Mouse (Mus musculus) spleen, adult 12 weeks (tissue): ENCODE measurements around the gene Ncor2.

ENCODE experiments used
- DNase-seq: peaks from one replicate; pipeline ENCODE4 v3.0.0; 2022; ENCODE audit warnings: low spot score

Gene Ncor2

GRCm38 (mm10) chr5:125191608-125192007 is 12.6 kb upstream of the Ncor2 start:
- DNase-seq, result no peak

GRCm38 (mm10) chr5:125190105-125190813 is 11.2 kb upstream of the Ncor2 start:
- no peak for DNase-seq

DNA sequence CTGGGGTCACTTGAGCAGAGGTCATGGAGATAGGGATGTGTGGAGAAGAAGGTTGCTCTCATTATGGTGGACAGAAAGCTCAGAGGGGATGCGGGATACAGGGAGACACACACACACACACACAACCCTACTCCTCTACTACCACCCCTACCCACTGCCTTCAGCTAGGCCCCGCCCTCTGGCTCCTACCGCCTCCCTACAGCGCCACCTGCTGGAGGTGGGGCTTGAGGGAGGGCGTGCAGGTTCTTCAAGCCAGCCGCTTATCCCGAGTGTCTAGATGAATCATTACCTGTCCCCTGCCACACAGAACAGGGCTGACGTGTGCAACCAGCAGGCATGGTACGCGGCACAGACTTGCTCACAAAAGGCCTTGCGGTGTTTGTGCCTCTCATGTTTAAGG is 10.6 kb upstream of the Ncor2 start:
- DNase-seq, result peak; percentile 70

- DNase-seq, result no peak
Measured at GRCm38 (mm10) chr5:125188812-125189598, 10.0 kb upstream of the Ncor2 start.

DNA sequence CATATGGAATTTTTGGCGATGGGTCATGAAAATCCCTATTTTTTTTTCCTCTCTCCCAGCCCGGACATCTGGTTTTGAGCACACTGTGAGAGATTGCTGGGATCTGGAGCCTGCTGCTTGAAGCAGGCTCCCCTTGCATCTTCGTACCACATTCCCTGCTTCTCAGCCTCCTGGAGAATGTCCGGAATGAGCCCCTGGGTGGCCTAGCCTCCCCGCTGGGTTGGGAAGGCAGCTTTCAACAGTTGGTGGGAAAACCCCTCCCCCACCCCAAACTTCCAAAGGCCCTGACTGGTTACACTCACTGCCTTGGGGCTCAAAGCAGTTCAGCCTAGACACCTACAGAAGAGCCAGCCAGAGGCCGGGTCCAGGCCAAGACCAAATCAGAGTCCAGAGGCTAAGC is 5.8 kb upstream of the Ncor2 start:
- DNase-seq, result no peak

DNA sequence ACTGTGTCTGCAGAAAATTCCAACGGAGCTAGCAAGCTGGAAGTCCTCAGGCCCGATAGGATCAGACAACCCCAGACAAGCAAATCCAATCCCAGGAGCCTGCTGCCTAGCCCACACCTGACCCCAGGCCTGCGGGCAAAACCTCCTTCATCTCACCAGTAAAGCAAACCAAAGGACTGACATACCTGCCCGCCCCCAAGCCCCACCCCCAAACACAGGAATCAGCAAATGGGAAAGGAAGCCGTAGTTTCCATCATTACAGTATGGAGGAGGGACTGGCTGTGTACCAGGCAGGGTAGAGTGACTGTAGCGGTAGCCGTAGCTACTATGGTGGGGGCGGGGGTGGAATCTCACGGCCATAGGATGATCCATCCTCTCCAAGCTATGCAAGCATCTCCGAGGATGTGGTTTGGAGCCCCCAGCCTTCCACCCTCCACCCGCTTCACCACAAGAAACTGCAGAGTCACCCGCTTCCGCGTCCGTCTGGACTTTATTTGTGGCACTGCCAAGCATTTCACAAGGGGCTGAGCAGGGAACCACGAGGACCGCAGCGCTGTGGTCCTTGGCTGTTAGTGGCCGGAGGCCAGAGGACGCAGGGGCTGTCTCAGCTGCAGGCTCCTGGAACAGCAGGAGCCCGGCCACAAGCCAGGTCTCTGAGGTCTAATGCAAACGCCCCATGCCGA is 4.4 kb upstream of the Ncor2 start:
- no peak for DNase-seq

DNA sequence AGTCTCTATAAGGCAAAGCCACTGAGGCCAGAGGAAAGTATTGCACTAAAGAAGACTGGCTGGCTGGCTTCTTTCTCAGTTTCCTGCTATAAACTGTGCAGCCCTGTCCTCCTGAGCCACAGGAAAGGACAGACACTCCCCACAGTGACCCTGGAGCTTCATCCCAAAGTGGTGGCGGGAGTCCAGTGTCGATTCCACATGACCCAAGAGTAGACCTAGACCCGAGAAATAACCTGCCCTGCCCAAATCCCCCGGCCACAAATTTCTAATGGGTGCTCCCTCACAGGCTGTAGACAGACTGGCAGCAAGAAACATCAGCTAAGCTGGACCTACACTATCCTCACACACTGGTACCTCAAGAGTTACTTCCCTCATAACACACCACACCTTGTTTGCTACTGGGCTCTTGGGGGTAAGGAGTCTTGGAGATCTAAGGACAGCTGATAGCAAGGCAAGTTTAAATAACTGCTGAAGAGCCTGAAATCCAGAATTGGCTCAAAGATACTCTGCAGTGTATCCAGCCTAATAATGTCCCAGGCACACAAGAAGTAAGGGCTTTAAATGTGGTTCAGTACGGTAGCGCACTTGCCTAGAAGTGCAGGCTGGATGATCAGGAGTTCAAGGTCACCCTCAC is 1.7 kb upstream of the Ncor2 start:
- DNase-seq, result no peak

DNA sequence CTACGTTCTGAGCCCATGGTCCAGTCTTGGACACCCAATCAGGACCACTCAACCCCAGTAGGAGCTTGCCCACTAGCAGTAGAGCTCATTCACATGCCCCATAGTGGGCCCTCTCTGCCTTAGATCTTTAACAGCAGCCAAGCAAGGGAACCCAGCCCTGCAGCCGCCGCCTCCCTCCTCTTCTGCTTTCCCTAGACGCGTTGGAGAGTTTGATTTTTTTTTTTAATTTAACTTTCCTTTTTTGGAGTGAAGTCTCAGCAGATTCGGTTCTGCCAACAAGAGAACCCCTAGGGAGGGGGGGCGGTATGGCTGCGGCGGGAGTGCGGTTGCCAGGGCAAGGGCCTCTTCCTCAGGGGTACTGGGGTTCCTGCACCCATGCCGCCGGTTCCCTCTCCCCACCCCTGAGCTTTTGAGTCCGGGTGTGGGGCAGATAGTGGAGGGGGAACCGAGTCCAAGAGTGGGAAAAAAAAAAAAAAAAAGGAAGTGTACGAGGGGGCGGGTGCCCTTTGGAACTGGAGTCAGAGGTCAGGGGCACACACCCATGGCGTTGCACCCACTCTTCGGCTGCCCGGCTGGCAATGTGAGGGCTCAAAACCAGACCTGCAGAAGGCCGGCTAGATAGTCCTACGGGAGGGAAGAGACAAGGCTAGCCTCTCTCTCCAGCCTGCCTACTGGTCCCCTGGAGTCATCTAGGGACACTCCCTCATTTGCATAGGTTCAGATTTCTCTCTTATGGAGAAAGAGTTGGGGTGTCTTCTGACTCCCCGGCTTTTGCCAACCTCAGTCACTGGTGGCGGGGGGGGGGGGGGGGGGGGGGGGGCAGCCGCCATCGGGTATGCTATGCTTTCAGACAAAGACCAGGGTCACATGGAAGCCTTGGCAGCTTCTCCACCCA is 963 bp upstream of the Ncor2 start:
- peak; percentile 23 for DNase-seq

- peak; percentile 52 for DNase-seq
Measured at GRCm38 (mm10) chr5:125178171-125179006, 630 bp downstream of the Ncor2 start.

DNA sequence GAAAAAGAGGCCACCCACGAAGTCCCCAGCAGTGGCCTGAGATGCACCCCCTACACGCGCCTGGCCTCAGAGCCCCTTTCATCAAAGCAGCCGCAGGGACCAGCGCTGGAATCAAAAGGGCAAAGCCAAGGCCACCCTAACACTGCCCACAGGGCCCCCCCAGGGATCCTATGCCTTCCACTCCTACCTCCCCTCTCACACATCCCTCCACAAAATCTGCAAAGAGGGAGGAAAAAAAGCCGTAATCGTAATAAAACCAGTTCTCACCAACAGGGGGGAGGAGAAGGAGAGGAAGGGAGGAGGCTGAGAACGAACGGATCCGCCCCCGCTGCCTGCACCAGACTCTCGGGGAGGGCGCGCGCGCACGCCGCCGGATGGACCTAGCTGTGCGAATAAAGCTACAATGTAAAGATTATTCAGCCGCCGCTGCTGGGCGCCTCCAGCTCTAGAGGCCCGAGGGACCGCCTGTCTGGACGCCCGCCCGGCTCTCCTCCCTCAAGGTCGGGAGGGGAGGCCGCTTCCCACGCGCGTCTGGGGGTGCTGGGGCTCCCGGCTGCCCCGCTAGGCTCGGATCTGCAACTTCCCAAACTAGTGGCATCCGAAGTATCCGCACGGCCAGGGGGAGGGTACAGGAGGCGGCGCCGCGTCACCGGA is 1.4 kb downstream of the Ncor2 start:
- peak; percentile 65 for DNase-seq

DNA sequence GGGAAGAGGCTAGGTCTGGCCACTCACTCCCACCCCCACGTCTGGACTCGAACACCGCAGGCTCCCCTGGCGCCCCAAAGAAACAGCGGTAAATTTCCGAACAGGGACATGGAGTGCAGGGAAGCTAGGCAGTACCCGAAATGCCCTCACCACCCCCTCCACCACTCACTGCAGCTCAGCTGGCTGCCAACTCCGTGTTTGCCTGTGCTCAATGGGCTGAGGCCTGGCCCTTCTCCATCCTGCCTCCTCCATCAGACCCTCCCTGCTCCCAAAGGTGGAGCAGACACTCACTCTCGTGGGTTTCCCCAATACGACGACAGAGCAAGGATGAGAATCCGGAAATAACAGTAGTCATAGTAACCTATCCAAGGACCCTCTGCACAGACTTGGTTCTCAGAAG is 2.2 kb downstream of the Ncor2 start:
- DNase-seq, result no peak

DNA sequence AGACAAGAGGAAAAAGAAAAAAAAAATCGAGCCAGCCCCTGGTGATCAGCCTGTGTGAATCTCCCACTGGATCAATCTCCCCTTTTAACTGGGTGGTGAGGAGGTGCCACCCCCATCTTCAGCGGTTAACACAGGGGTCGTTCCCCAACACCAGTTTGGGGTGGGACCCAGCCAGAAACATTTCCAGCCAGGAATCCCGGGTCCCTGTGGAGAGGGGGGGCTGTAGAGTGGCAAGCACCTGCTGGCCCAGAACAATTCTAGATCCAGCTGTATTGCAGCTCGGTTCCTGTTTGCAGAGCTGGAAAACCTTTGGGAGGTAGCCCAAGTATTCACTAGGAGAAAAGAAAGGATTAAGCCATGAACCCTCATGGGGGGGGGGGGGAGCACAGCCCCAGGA is 2.7 kb downstream of the Ncor2 start:
- no peak for DNase-seq

- no peak for DNase-seq
Measured at GRCm38 (mm10) chr5:125175673-125176369, 3.2 kb downstream of the Ncor2 start.

DNA sequence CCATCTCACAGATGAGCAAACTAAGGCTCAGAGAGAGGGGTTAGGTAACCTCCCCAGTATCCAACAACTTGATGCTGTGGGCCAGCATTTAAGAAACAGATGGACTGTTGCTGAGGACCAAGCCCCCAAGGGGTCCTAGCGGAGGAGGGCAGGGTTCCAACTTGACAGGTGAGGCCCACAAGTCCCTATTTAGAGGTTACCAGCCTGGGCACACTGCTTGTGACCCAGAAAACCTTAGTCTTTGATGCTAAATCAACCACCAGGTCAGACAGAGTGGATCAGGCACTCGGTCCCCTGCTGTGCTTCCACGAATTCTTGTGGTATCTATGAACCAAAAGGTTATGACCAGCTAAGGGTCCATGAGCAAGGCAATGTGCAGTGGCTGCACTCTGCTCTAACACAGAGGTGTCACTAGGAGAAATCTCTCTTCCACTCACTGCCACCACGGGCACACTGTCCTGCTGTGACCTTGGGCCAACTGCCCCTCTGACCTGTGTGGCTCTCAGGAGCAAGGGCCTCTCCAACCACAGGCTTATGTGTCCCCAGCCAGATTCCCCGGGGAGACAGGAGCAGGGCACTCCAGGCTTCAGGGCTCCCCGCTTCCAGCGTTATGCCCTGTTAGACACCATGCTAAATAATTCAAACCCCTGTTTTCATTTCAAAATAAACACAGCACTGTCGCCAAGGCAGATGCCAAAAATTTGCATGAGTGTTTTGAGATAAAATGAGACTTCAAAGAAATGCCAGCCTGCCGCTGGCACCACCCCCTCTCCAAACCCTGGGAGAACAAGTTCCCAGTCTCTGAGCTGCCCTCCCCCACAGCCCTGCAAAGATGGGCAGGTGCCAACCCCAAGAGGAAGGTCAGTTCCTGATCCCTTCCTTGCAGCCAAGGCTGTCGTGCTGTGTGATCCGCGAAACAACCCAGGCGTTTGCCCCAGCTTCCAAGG is 4.0 kb downstream of the Ncor2 start:
- no peak for DNase-seq

DNA sequence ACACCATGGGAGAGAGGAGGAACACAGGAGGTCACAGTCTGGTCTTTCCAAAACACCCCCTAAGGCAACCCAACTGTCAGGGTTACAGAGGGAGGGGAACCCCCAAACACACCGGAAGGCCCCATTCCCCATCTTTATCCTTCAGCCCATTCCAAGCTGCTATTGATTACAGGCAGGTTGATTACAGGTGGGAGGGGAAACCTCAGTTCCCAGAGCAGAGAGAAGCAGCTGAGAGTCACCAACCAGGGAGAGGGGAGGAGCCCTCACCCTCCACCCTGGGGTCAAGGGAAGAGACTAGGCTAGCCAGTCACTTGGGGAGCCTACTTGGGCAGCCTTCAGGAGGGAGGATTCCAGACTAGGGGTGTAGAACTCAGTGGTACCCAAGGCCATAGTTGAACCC is 5.2 kb downstream of the Ncor2 start:
- DNase-seq, result no peak

GRCm38 (mm10) chr5:125172831-125173615 is 6.0 kb downstream of the Ncor2 start:
- no peak for DNase-seq

DNA sequence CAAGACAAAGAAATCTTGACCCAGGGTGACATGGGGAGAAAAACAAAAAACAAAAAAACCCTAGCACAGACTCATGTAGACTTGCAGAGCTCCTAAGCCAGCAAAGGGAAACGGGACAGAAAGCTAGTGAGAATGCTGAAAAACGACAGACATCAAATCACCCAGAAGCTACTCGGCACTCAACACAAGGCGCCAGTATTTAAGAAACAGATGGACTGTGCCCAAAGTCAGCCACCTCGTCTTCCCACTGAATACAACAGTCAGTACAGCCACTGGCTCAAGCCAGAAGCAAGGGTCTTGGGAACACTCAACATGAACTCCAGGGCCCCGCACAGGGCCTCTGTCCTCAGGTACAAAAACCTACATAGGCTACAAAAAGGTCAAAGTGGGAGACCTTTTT is 7.8 kb downstream of the Ncor2 start:
- no peak for DNase-seq
